Mouse (Mus musculus): Measurements from ENCODE around the gene Rpl14.

DNA sequence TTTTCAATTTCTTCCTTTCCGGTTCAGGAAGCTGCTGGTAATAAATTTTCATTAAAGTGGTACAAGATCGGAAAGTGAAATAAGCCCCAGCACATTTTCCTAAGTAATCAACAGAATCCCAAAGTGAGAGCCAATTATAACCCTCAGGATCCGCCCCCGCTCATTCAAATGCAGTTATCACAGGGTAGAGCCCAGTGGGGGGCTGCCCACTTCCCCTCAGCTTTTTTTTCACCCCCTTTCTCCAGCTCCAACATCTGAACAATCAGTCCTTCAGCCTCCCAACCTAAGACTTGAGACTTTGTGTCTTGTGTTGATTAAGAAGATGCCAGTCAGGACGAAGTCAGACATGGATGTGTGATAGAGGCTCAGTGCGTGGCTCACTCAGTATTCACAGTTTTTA, 23.6 kb downstream of the Rpl14 start:
- TF ChIP-seq FLI1 (IDR thresholded peaks at IDR 0.05; ENCODE audit: low read length) (no peak), GATA1 (IDR thresholded peaks at IDR 0.05; ENCODE audit: borderline replicate concordance, low read length) (no peak)
